Mouse (Mus musculus) liver, embryonic 14.5 days (tissue): ENCODE data around the gene Mms19. TPM values are rescaled to one million over a fixed set of nuclear protein-coding genes. Genes with fewer than 3 reads are reported as not detected.
"Not testable (repeated sequence)": the region's sequence is repeated elsewhere in the genome, so short reads cannot be mapped to it uniquely, and the experiment has no call there.

Source experiments
- ATAC-seq: fragments of 200-750 bp; cut with Nextera tagmentation; 2 replicates; pipeline ENCODE4 v1.8.0; 2017; ENCODE audit warnings: moderate number of reproducible peaks, mild to moderate bottlenecking, moderate library complexity; ENCODE audit not compliant: insufficient read depth
- DNase-seq, 3 experiments: peaks; one replicate each; pipeline ENCODE4 v3.0.0-alpha.2; 2012 to 2013; ENCODE audit warnings: low read depth in 3 of 3, low spot score in 3 of 3
- H3K27ac ChIP-seq: fragments of 300-500 bp; sonication (generic); 2 replicates; pipeline ENCODE4 v1.5.1; 2014; ENCODE audit warnings: moderate library complexity, mild to moderate bottlenecking, control low read depth, inconsistent platforms
- H3K27me3 ChIP-seq: fragments of 300-500 bp; sonication (generic); 2 replicates; pipeline ENCODE4 v1.6.1; 2014; ENCODE audit warnings: mild to moderate bottlenecking, low read length, moderate library complexity; ENCODE audit not compliant: control insufficient read depth, insufficient read depth
- H3K36me3 ChIP-seq: fragments of 300-500 bp; sonication (generic); replicated peaks from 2 replicates; pipeline ENCODE4 v1.6.1; 2014; ENCODE audit warnings: low read depth; ENCODE audit not compliant: control insufficient read depth, insufficient read depth
- H3K4me1 ChIP-seq, 2 experiments: fragments of 200-500 bp in 1 of 2; fragments of 300-500 bp in 1 of 2; sonication (generic) in 1 of 2; replicated peaks; 2 replicates each; pipeline ENCODE4 v1.6.1; 2012 to 2014; ENCODE audit warnings: antibody characterized with exemption in 1 of 2, inconsistent platforms in 1 of 2, low read length in 1 of 2; ENCODE audit not compliant: control insufficient read depth in 2 of 2, insufficient read depth in 2 of 2
- H3K4me2 ChIP-seq: fragments of 300-500 bp; sonication (generic); 2 replicates; pipeline ENCODE4 v1.6.1; 2014; ENCODE audit warnings: low read depth, mild to moderate bottlenecking, control low read depth, moderate library complexity
- H3K4me3 ChIP-seq, 2 experiments: fragments of 200-500 bp in 1 of 2; fragments of 300-500 bp in 1 of 2; sonication (generic) in 1 of 2; 2 replicates each; pipeline ENCODE4 v1.5.1; 2012 to 2014; ENCODE audit warnings: low read depth in 2 of 2, low read length in 2 of 2, mild to moderate bottlenecking in 2 of 2, control low read depth in 1 of 2, inconsistent platforms in 1 of 2, moderate library complexity in 1 of 2; ENCODE audit not compliant: insufficient read depth in 1 of 2
- H3K9ac ChIP-seq: fragments of 300-500 bp; sonication (generic); replicated peaks from 2 replicates; pipeline ENCODE4 v1.6.1; 2014; ENCODE audit warnings: mild to moderate bottlenecking, control low read depth, moderate library complexity
- H3K9me3 ChIP-seq: fragments of 300-500 bp; sonication (generic); 2 replicates; pipeline ENCODE4 v1.6.1; 2016; ENCODE audit warnings: low read length, mixed read lengths; ENCODE audit not compliant: control insufficient read depth
- CTCF ChIP-seq: IDR thresholded peaks from 2 replicates; pipeline ENCODE4 v1.5.1; 2016; ENCODE audit warnings: antibody characterized with exemption, low read depth, control low read depth
- EP300 ChIP-seq: IDR thresholded peaks from 2 replicates; pipeline ENCODE4 v1.6.1; 2016; ENCODE audit warnings: antibody characterized with exemption, low read depth
- WGBS: fragments of 180-500 bp; shearing (Covaris S2); extraction: QIAGEN DNeasy Blood & Tissue Kit; methylation state at CpG from one replicate; pipeline ENCODE4 v1.1.7; 2014; ENCODE audit not compliant: insufficient replicate concordance; 5-methylcytosine and 5-hydroxymethylcytosine counted together
- polyA plus RNA-seq, 2 experiments: library from polyadenylated mRNA; depleted of rRNA in 1 of 2; stranded (reverse) in 1 of 2; unstranded in 1 of 2; fragments of >200 nt; fragmentation: Nextera tagmentation in 1 of 2; extraction: Ambion mirVana in 1 of 2; gene quantifications; 2 replicates each; pipeline versions ENCODE4 v1.2.1 to v1.2.3; 2012 to 2014

The Mms19 gene
- polyA plus RNA-seq, 2 experiments: 10.8 to 18.2 TPM

GRCm38 (mm10) chr19:41920412-41921067 is 60.4 kb downstream of the Mms19 start:
- H3K4me2 ChIP-seq: no peak overlapping the region
- no peak overlapping the region for H3K9ac ChIP-seq
- H3K9me3 ChIP-seq: no peaks in the 10 kb centered on the region
- H3K27me3 ChIP-seq: no peaks in the 10 kb centered on the region
- TF ChIP-seq EP300 (no peak), CTCF (no peak)
- H3K4me3 ChIP-seq: no peak overlapping the region
- WGBS: 83% methylated on average over 5 of the region's 5 CpGs
- peaks cover 39% of the 10 kb centered on the region for H3K36me3 ChIP-seq
- ATAC-seq (no peak), DNase-seq (no peak)
- H3K4me1 ChIP-seq: no peaks in the 10 kb centered on the region
- no peak overlapping the region for H3K27ac ChIP-seq

GRCm38 (mm10) chr19:41919471-41919870 is 61.5 kb downstream of the Mms19 start:
- DNase-seq (no peak), ATAC-seq (no peak)
- H3K36me3 ChIP-seq: peaks cover 34% of the 10 kb centered on the region
- no peaks in the 10 kb centered on the region for H3K27me3 ChIP-seq
- whole genome bisulfite sequencing: 72% methylated on average over 4 of the region's 4 CpGs
- H3K4me1 ChIP-seq: 0 out of 4 replicates have a peak, but pooled peaks cover 0 to 2% of the 10 kb centered on the region in 2 experiments
- H3K9ac ChIP-seq: no peak overlapping the region
- no peak overlapping the region for H3K4me3 ChIP-seq
- no peak overlapping the region for H3K4me2 ChIP-seq
- no peak overlapping the region for H3K27ac ChIP-seq
- TF ChIP-seq EP300 (no peak), CTCF (no peak)
- no peaks in the 10 kb centered on the region for H3K9me3 ChIP-seq

- peaks cover 24% of the 10 kb centered on the region for H3K36me3 ChIP-seq
- WGBS: 71% methylated on average over 4 of the region's 4 CpGs
- no peaks in the 10 kb centered on the region for H3K9me3 ChIP-seq
- H3K4me1 ChIP-seq: peaks cover 11 to 18% of the 10 kb centered on the region in 2 experiments
- TF ChIP-seq EP300 (no peak), CTCF (no peak)
- DNase-seq: no peak
- H3K9ac ChIP-seq: no peak overlapping the region
- no peak for ATAC-seq
- no peak overlapping the region for H3K4me3 ChIP-seq
- H3K27me3 ChIP-seq: no peaks in the 10 kb centered on the region
- H3K27ac ChIP-seq: no peak overlapping the region
- no peak overlapping the region for H3K4me2 ChIP-seq
These were observed 64.1 kb downstream of the Mms19 start for GRCm38 (mm10) chr19:41916853-41917252.

- Histone ChIP-seq H3K27me3 (no peaks in the 10 kb centered on the region), H3K4me2 (no peak overlapping the region), H3K4me3 (no peak overlapping the region), H3K27ac (no peak overlapping the region), H3K36me3 (peaks cover 24% of the 10 kb centered on the region), H3K9me3 (no peaks in the 10 kb centered on the region), H3K4me1 (peaks cover 11 to 18% of the 10 kb centered on the region in 2 experiments), H3K9ac (no peak overlapping the region)
- WGBS: 83% methylated on average over 3 of the region's 3 CpGs
- no peak for TF ChIP-seq EP300
- no peak for TF ChIP-seq CTCF
- ATAC-seq: no peak
- no peak for DNase-seq
These were observed 65.7 kb downstream of the Mms19 start for GRCm38 (mm10) chr19:41915294-41915693.

GRCm38 (mm10) chr19:41914592-41914882 is 66.4 kb downstream of the Mms19 start:
- not testable (repeated sequence) for ATAC-seq, DNase-seq, H3K9ac ChIP-seq, H3K27ac ChIP-seq, H3K4me3 ChIP-seq, H3K9me3 ChIP-seq, H3K27me3 ChIP-seq
- Histone ChIP-seq H3K36me3 (peaks cover 24% of the 10 kb centered on the region), H3K4me2 (peak overlapping the region; percentile 87; the same call in 1 of the 2 replicates), H3K4me1 (peaks cover 11 to 18% of the 10 kb centered on the region in 2 experiments)
